Mouse (Mus musculus) ovary, postnatal 36 days (tissue): ENCODE measurements at regions not wholly inside any gene's neighbourhood (a gene's known extent, or its start where the extent isn't known, plus 50 kb on each side); places are given as distances from the start of the nearest gene placed in this dataset.

Source experiments
- DNase-seq: peaks from one replicate; pipeline ENCODE4 v3.0.0; 2022; ENCODE audit warnings: low spot score, mixed read lengths

GRCm38 (mm10) chr6:25471721-25472120, 218.8 kb downstream of the Gpr37 start:
- no peak for DNase-seq

GRCm38 (mm10) chr6:25463011-25463410, 227.5 kb downstream of the Gpr37 start:
- DNase-seq: no peak

- peak; percentile 46 for DNase-seq
Measured at GRCm38 (mm10) chr6:25450451-25450850, 240.1 kb downstream of the Gpr37 start.

- no peak for DNase-seq
Measured at GRCm38 (mm10) chr6:25449968-25450367, 240.6 kb downstream of the Gpr37 start.

- no peak for DNase-seq
Measured at GRCm38 (mm10) chr6:25445351-25445940, 245.1 kb downstream of the Gpr37 start.

GRCm38 (mm10) chr6:25444092-25444491, 246.4 kb downstream of the Gpr37 start:
- DNase-seq: no peak

GRCm38 (mm10) chr6:25443681-25444080, 246.8 kb downstream of the Gpr37 start:
- DNase-seq: no peak

- no peak for DNase-seq
Measured at GRCm38 (mm10) chr6:25442096-25442495, 248.4 kb downstream of the Gpr37 start.

GRCm38 (mm10) chr6:25437875-25438274, 252.7 kb downstream of the Gpr37 start:
- DNase-seq: no peak

- DNase-seq: no peak
Measured at GRCm38 (mm10) chr6:25429047-25429446, 261.5 kb downstream of the Gpr37 start.

- DNase-seq: no peak
Measured at GRCm38 (mm10) chr6:25418820-25419219, 271.7 kb downstream of the Gpr37 start.

GRCm38 (mm10) chr6:25389841-25390240, 300.7 kb downstream of the Gpr37 start:
- no peak for DNase-seq
